Mouse (Mus musculus) cortical plate, adult 2 months (tissue): ENCODE data around the gene Sirpa.

Experiments used
- CTCF ChIP-seq: fragments of 200-500 bp; IDR thresholded peaks from 2 replicates; pipeline ENCODE4 v1.5.1; 2011; ENCODE audit warnings: mild to moderate bottlenecking, control low read depth, low read length; ENCODE audit not compliant: insufficient read depth; ENCODE audit errors: extremely low read depth
- POLR2A ChIP-seq: fragments of 200-500 bp; IDR thresholded peaks from 2 replicates; pipeline ENCODE4 v1.6.1; 2011; ENCODE audit warnings: mild to moderate bottlenecking, low read length, control low read depth; ENCODE audit not compliant: insufficient read depth; ENCODE audit errors: extremely low read depth

GRCm38 (mm10) chr2:129621654-129622490, 29.2 kb downstream of the Sirpa start:
- TF ChIP-seq POLR2A: no peak
- no peak for TF ChIP-seq CTCF
